Mouse (Mus musculus): ENCODE measurements around the gene Senp8.
"Not testable (repeated sequence)": the region's sequence is repeated elsewhere in the genome, so short reads cannot be mapped to it uniquely, and the experiment has no call there.

DNA sequence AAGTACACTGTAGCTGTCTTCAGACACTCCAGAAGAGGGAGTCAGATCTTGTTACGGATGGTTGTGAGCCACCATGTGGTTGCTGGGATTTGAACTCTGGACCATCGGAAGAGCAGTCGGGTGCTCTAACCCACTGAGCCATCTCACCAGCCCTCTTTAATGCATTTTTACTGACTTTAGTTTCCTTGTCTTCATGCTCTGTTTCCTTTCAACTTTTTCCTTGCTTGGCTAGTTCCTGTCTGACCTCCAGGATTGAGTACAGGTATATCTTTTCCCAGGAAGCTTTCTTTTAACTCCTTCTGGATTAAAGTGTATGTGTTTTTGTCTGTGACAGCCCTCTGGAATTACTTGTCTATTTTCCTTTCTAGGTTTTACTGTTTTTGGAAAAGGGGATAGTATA, 6.5 kb upstream of the Senp8 start:
- TF ChIP-seq GATA1 (IDR thresholded peaks at IDR 0.05; ENCODE audit: borderline replicate concordance, low read length); FLI1 (IDR thresholded peaks at IDR 0.05; ENCODE audit: low read length): not testable (repeated sequence)
